Mouse (Mus musculus): ENCODE results near the gene Ccdc187.
A peak's percentile ranks its signal among the peaks of the same experiment; 100 is the strongest.

The Ccdc187 gene

GRCm38 (mm10) chr2:26280594-26280993, 13.8 kb downstream of the Ccdc187 start:
- DNase-seq (ENCODE audit: low read depth) = no peak

- no peak for DNase-seq (ENCODE audit: low read depth)
Observed at GRCm38 (mm10) chr2:26279712-26280111, 14.6 kb downstream of the Ccdc187 start.

- peak; percentile 48 for DNase-seq (ENCODE audit: low read depth)
Observed at GRCm38 (mm10) chr2:26273611-26274010, 20.7 kb downstream of the Ccdc187 start.

GRCm38 (mm10) chr2:26268216-26268615, 26.1 kb downstream of the Ccdc187 start:
- no peak for DNase-seq (ENCODE audit: low read depth)

GRCm38 (mm10) chr2:26266066-26266742, 28.2 kb downstream of the Ccdc187 start:
- no peak for DNase-seq (ENCODE audit: low read depth)

- DNase-seq (ENCODE audit: low read depth) = no peak
Observed at GRCm38 (mm10) chr2:26265095-26265494, 29.3 kb downstream of the Ccdc187 start.

GRCm38 (mm10) chr2:26264646-26265045, 29.7 kb downstream of the Ccdc187 start:
- no peak for DNase-seq (ENCODE audit: low read depth)

GRCm38 (mm10) chr2:26257315-26258096, 36.9 kb downstream of the Ccdc187 start:
- no peak for DNase-seq (ENCODE audit: low read depth)

- DNase-seq (ENCODE audit: low read depth) = no peak
Observed at GRCm38 (mm10) chr2:26254816-26255215, 39.5 kb downstream of the Ccdc187 start.

GRCm38 (mm10) chr2:26252514-26253206, 41.7 kb downstream of the Ccdc187 start:
- DNase-seq (ENCODE audit: low read depth) = no peak

GRCm38 (mm10) chr2:26247531-26247930, 46.8 kb downstream of the Ccdc187 start:
- no peak for DNase-seq (ENCODE audit: low read depth)

GRCm38 (mm10) chr2:26240841-26241240, 53.5 kb downstream of the Ccdc187 start:
- no peak for DNase-seq (ENCODE audit: low read depth)

GRCm38 (mm10) chr2:26240330-26240729, 54.0 kb downstream of the Ccdc187 start:
- no peak for DNase-seq (ENCODE audit: low read depth)

- peak; percentile 89 for DNase-seq (ENCODE audit: low read depth)
Observed at GRCm38 (mm10) chr2:26237290-26237782, 57.0 kb downstream of the Ccdc187 start, which contains the start of gene Qsox2. Gene Qsox2 (minus strand): TSS chr2:26237525.

- DNase-seq (ENCODE audit: low read depth) = no peak
Observed at GRCm38 (mm10) chr2:26236681-26237289, 57.6 kb downstream of the Ccdc187 start.

GRCm38 (mm10) chr2:26234771-26235170, 59.6 kb downstream of the Ccdc187 start:
- no peak for DNase-seq (ENCODE audit: low read depth)

GRCm38 (mm10) chr2:26234253-26234652, 60.1 kb downstream of the Ccdc187 start:
- no peak for DNase-seq (ENCODE audit: low read depth)

- no peak for DNase-seq (ENCODE audit: low read depth)
Observed at GRCm38 (mm10) chr2:26231366-26231765, 63.0 kb downstream of the Ccdc187 start.

- no peak for DNase-seq (ENCODE audit: low read depth)
Observed at GRCm38 (mm10) chr2:26230253-26230652, 64.1 kb downstream of the Ccdc187 start.

GRCm38 (mm10) chr2:26227788-26228187, 66.6 kb downstream of the Ccdc187 start:
- DNase-seq (ENCODE audit: low read depth) = peak; percentile 63

GRCm38 (mm10) chr2:26225242-26225641, 69.1 kb downstream of the Ccdc187 start:
- DNase-seq (ENCODE audit: low read depth) = no peak

GRCm38 (mm10) chr2:26223961-26224360, 70.4 kb downstream of the Ccdc187 start:
- no peak for DNase-seq (ENCODE audit: low read depth)
